Mouse (Mus musculus): ENCODE measurements around the gene Hspa1b. TPM values are rescaled to one million over a fixed set of nuclear protein-coding genes. Genes with fewer than 3 reads are reported as not detected.
A peak's percentile ranks its signal among the peaks of the same experiment; 100 is the strongest.

The Hspa1b gene
- total and polyA plus RNA-seq, 3 experiments: 0.08 to 0.15 TPM; not detected in 1

DNA sequence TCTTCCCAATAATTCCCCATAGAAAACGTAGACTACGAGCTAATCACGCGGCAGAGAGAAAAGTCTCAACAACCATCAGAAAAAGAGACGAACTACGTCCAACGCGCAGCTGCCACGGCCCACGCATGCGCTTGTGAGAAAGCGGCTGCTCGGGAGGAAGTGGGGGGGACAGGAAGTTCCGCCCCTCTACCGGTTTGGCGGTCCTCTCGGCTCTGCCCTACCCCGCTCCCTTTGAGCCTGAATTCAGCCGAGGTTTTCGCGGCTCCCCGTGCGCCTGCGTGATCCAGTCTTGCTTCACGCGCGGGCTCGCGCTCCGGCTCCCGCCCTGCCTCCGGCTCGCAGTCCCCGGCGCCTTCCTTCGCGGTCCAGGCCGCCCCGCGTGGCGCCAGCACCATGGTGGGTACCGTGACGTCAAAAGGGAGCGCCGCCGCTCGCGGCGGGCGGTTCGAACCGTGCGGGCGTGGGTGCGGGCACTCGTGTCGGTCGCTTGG, 22.7 kb upstream of the Hspa1b start, which contains the start of gene Lsm2:
Lsm2 (plus strand) TSS at position 173 of the 491 bp plus-strand sequence.
- peak within 1 kb of the TSS; percentile 90 for H3K9ac ChIP-seq (ENCODE audit: insufficient read depth, low read depth)

GRCm38 (mm10) chr17:34980655-34981054, 21.6 kb upstream of the Hspa1b start:
- H3K9ac ChIP-seq (ENCODE audit: insufficient read depth, low read depth): peak overlapping the region; percentile 90
- peaks cover 24% of the 10 kb centered on the region for H3K79me2 ChIP-seq (replicated peaks; ENCODE audit: control insufficient read depth, extremely low read depth, insufficient read depth, poor library complexity, severe bottlenecking)
- H3K4me3 ChIP-seq (replicated peaks in 1 of 3; ENCODE audit: low read depth in 2 of 3, low read length in 2 of 3, poor library complexity in 1 of 3): peak overlapping the region; percentile 50 to 95 (median 87)
- no peak for DNase-seq (ENCODE audit: extremely low read depth)
- no peaks in the 10 kb centered on the region for H3K27me3 ChIP-seq (replicated peaks)
- in situ Hi-C loops (cut with MboI; ENCODE audit: low pct_ligation_motif_present, low pct_unique_long_range_greater_than_20kb, low sequenced_read_pairs): no loop called here
- H3K27ac ChIP-seq (ENCODE audit: insufficient read depth, low read depth): no peak overlapping the region
- peaks cover 14 to 37% of the 10 kb centered on the region in 2 experiments for H3K36me3 ChIP-seq (replicated peaks in 1 of 2; ENCODE audit: control insufficient read depth in 1 of 2, insufficient read depth in 1 of 2, low read length in 1 of 2)
- TF ChIP-seq CTCF (conservative IDR thresholded peaks at IDR 0.05 in 1 of 2, IDR thresholded peaks at IDR 0.05 in 1 of 2; ENCODE audit: low read depth in 2 of 2, low read length in 2 of 2) (peak in 1 of 2 experiments; percentile 74; a peak in 2 of 4 replicates), SMC3 (IDR thresholded peaks at IDR 0.05; ENCODE audit: low read depth, low read length) (peak; percentile 62), HCFC1 (IDR thresholded peaks at IDR 0.05; ENCODE audit: low read depth, low read length) (no peak), ZNF384 (IDR thresholded peaks at IDR 0.05; ENCODE audit: low read depth, low read length) (no peak), RAD21 (IDR thresholded peaks at IDR 0.05; ENCODE audit: low read depth, low read length) (peak; percentile 61)
- dilution Hi-C loops (cut with MboI; ENCODE audit: extremely low pct_ligation_motif_present, extremely low pct_unique_long_range_greater_than_20kb, low sequenced_read_pairs): no loop called here
- H3K4me2 ChIP-seq (ENCODE audit: insufficient read depth, low read depth, poor library complexity, severe bottlenecking): peak overlapping the region; percentile 95
- peaks cover 2% of the 10 kb centered on the region for H3K9me3 ChIP-seq (replicated peaks; ENCODE audit: low read length)
- H3K4me1 ChIP-seq (ENCODE audit: control insufficient read depth in 1 of 2, insufficient read depth in 2 of 2): peaks cover 2 to 24% of the 10 kb centered on the region in 2 experiments; a peak in 3 of 4 replicates

More for the DNA sequence above, 22.7 kb upstream of the Hspa1b start, which contains the start of gene Lsm2:
- peaks cover 22 to 47% of the 10 kb centered on the region in 2 experiments for H3K36me3 ChIP-seq (replicated peaks in 1 of 2; ENCODE audit: control insufficient read depth in 1 of 2, insufficient read depth in 1 of 2, low read length in 1 of 2)
- in situ Hi-C loops (cut with MboI; ENCODE audit: low pct_ligation_motif_present, low pct_unique_long_range_greater_than_20kb, low sequenced_read_pairs) (no loop called here), dilution Hi-C loops (cut with MboI; ENCODE audit: extremely low pct_ligation_motif_present, extremely low pct_unique_long_range_greater_than_20kb, low sequenced_read_pairs) (no loop called here)
- DNase-seq (ENCODE audit: extremely low read depth): peak; percentile 93
- H3K27me3 ChIP-seq (replicated peaks): no peaks in the 10 kb centered on the region
- H3K4me2 ChIP-seq (ENCODE audit: insufficient read depth, low read depth, poor library complexity, severe bottlenecking): peak within 1 kb of the TSS; percentile 95
- peak within 1 kb of the TSS; percentile 85 for H3K27ac ChIP-seq (ENCODE audit: insufficient read depth, low read depth)
- H3K4me3 ChIP-seq (replicated peaks in 1 of 3; ENCODE audit: low read depth in 2 of 3, low read length in 2 of 3, poor library complexity in 1 of 3): peak within 1 kb of the TSS; percentile 87 to 95 (median 91)
- H3K79me2 ChIP-seq (replicated peaks; ENCODE audit: control insufficient read depth, extremely low read depth, insufficient read depth, poor library complexity, severe bottlenecking): peaks cover 24% of the 10 kb centered on the region
- TF ChIP-seq NELFE (IDR thresholded peaks at IDR 0.05; ENCODE audit: low read depth, low read length) (peak; percentile 94), MEF2A (IDR thresholded peaks at IDR 0.05; ENCODE audit: borderline replicate concordance, low read depth, low read length) (peak; percentile 24; the same call in 1 of the 2 replicates), ZMIZ1 (IDR thresholded peaks at IDR 0.05; ENCODE audit: low read depth, low read length) (peak; percentile 82; the same call in 1 of the 2 replicates), MAZ (IDR thresholded peaks at IDR 0.05; ENCODE audit: low read depth, low read length) (no peak), SIN3A (IDR thresholded peaks at IDR 0.05; ENCODE audit: low read length) (peak; percentile 98), HCFC1 (IDR thresholded peaks at IDR 0.05; ENCODE audit: low read depth, low read length) (peak; percentile 80), USF1 (IDR thresholded peaks at IDR 0.05; ENCODE audit: low read depth, low read length) (no peak), GABPA (IDR thresholded peaks at IDR 0.05; ENCODE audit: insufficient replicate concordance, low read depth, low read length) (no peak), ELF1 (IDR thresholded peaks at IDR 0.05; ENCODE audit: low read depth, low read length) (peak; percentile 90), TBP (conservative IDR thresholded peaks at IDR 0.05; ENCODE audit: low read depth, low read length) (peak; percentile 67; the same call in 1 of the 2 replicates), NRF1 (IDR thresholded peaks at IDR 0.05; ENCODE audit: low read depth, low read length) (peak; percentile 96), MAFK (IDR thresholded peaks at IDR 0.05; ENCODE audit: insufficient replicate concordance, low read length) (no peak), ETS1 (conservative IDR thresholded peaks at IDR 0.05; ENCODE audit: low read depth, low read length) (no peak), EP300 (IDR thresholded peaks at IDR 0.05; ENCODE audit: low read length) (no peak), RAD21 (IDR thresholded peaks at IDR 0.05; ENCODE audit: low read depth, low read length) (no peak), BHLHE40 (IDR thresholded peaks at IDR 0.05; ENCODE audit: low read depth, low read length) (peak; percentile 45; the same call in 1 of the 2 replicates), POLR2A (IDR thresholded peaks at IDR 0.05; ENCODE audit: low read depth, low read length) (peak; percentile 89), MXI1 (IDR thresholded peaks at IDR 0.05; ENCODE audit: low read depth, low read length) (peak; percentile 98), MAX (IDR thresholded peaks at IDR 0.05; ENCODE audit: low read length) (peak; percentile 91), TCF12 (IDR thresholded peaks at IDR 0.05; ENCODE audit: low read depth, low read length) (peak; percentile 73), CTCF (conservative IDR thresholded peaks at IDR 0.05 in 1 of 2, IDR thresholded peaks at IDR 0.05 in 1 of 2; ENCODE audit: low read depth in 2 of 2, low read length in 2 of 2) (0 out of 4 replicates have a peak, but pooled peaks of 1 of the 2 experiments have one; percentile 1), POLR2AphosphoS2 (IDR thresholded peaks at IDR 0.05; ENCODE audit: low read depth, low read length) (peak; percentile 91; the same call in 1 of the 2 replicates), MYC (IDR thresholded peaks at IDR 0.05; ENCODE audit: low read depth, low read length) (peak; percentile 94), JUND (conservative IDR thresholded peaks at IDR 0.05; ENCODE audit: low read depth, low read length) (no peak), KAT2A (IDR thresholded peaks at IDR 0.05; ENCODE audit: insufficient replicate concordance, low read length) (0 out of 2 replicates have a peak, but pooled peaks have one; percentile 47)
- peaks cover 2 to 24% of the 10 kb centered on the region in 2 experiments; a peak in 3 of 4 replicates for H3K4me1 ChIP-seq (ENCODE audit: control insufficient read depth in 1 of 2, insufficient read depth in 2 of 2)
- peaks cover 2% of the 10 kb centered on the region for H3K9me3 ChIP-seq (replicated peaks; ENCODE audit: low read length)
